Mouse (Mus musculus) cerebellum, adult 8-10 months (tissue): ENCODE results near the gene Frmpd2.

ENCODE experiments used
- DNase-seq: peaks from one replicate; pipeline ENCODE4 v3.0.0; 2022

The Frmpd2 gene

DNA sequence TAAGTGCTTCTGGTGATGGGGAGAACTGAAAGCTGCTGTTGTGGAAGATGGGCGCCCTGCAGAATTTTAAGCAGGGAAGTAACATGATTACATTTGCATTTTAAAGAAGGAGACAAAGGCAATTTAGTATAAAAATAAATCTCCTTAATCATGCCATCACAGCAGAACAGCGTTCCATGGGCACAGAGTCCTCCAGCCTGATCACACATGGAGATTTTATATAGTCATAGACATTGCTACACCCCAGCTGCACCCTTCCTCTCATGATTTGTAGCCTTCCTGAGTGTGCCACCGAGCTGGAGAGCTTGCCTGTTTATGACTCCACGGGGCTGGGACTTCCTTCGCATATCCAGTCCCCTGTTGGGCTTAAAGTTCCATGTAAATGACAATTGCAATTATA, 42.4 kb downstream of the Frmpd2 start:
- DNase-seq: no peak

DNA sequence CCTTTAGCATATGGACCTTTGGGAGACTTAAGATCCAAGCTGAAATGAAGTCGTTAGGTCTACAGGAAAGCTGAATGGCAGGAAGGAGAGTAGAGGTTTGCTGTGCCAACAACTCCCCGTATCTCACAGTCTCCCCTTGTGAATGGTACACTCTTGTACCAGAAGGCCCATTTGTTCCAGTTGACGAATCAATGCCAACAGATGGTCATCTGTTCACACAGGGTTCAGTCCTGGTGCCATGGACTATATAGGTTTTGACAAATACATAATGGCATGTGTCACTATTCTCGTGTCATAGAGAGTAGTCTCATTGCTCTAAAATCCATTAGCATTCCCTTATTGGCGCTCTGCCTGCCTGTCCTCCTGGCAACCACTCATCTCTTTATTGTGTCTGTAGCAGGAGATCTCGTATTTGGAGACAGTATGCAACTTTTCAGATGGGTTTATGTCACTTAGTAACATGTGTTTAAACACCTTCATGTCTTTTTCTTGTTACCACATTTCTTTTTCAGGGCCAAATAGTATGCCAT, 43.3 kb downstream of the Frmpd2 start:
- DNase-seq: no peak

DNA sequence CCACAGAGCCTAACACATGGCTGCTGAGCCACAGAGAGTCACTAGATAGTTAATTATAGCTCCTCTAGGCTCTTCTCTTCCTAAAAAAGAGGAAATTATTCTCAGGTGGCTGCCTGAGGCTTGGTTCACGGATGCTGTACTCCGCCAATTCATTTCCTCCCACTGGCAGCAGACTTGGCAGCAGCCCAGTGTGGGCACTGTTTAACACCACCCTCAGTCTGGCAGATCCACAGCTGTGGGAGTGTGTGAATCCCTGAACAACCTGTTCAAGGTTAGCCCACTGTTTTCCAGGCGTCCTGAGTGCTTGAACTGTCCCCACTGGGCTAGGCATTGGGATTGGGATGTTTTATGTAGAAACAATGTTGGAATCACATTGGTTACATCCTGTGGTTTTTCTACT, 50.0 kb downstream of the Frmpd2 start:
- peak; percentile 8 for DNase-seq

DNA sequence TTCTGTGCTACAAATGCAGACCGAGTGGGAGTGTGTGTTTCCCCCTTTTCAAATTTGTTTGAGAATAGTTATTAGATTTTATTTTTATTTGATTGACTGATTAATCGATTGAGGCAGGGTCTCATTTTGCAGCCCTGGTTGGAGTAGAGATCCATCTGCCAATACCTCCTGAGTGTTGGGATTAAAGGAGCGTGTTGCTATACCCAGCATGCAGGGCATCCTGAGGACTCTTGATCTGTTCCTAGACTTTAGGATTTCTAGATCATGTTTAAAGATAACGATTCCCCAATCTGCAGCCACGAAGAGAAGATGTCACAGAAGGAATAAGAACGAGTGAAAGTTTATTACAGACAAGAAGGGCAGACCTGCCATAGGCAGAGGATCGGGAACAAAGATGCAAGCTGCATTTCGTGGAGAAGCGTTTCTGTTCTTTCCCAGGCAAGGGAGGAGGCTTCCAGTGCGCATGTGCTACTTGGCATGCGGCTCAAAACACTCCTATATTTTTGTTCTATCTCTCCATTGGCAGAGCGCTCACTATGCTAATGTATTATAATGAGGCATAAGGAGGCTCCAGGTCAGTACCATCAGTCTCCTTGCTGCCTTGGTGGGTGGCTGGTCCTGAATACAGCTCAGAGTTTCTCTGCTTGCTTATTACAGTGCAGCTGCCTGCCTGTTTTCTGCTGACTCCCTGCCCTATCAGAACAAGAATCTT, 53.9 kb downstream of the Frmpd2 start:
- DNase-seq: no peak

DNA sequence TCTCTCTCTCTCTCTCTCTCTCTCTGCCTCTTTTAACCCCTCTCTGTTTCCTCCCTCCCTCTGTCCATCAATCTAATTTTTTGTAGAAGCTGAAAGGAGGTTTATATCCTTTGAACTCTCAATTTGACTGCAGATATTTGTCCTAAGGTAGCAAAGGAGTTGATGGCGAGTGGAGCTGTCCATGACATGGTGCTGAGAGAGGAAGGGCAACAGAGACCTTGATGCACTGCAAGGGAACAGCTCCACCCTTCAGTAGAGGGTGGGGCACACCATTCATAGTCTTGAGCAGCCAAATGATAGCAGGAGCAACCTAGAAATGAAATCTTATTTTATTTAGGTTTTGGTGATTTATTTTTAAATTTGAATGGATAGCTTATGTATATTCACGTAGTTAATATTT, 55.1 kb downstream of the Frmpd2 start:
- DNase-seq: no peak

DNA sequence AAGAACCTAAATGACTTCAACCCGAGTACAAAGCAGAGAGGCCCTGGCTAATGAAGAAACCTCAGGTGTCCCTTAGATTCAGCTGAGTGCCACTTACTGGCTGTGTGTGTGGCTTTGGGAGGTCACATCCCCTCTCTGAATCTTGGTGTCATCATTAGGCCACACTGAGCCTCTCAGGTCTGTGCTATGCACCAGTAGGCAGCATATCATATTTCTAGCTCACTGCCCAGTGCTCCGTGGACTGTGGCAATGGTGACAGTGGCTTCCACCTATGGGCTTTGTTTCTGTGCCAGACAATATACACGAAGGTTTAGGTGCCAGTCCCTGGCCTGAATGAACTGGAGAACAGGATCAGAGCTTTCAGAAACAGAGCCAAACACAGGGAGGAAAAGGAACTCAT, 56.4 kb downstream of the Frmpd2 start:
- DNase-seq: no peak

DNA sequence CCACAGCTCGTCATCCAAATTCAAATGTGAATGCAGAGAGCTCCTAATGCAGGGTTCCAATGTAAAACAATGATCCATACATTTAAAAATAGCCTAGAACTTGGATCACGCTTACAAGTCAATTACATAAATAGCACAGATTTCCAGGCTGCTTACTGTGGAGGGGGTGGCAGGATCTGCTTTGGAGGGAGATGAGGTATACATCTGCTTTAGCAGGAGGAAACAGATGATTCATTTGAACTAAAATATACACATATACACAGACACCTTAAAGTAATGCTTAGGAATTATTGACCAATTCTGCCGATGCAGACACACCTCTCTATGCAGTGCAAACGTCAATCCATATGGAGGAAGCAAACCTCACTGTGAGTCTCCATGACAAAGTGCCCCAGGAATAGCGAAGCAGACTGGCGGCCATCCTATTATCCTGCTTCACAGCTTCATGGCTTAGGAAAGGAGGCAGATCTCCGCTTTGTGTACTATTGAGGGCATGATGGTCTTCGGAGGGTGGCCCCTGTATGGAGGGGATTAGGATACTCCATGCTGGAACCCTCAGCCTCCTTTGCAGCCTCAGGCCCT, 59.9 kb downstream of the Frmpd2 start:
- no peak for DNase-seq

DNA sequence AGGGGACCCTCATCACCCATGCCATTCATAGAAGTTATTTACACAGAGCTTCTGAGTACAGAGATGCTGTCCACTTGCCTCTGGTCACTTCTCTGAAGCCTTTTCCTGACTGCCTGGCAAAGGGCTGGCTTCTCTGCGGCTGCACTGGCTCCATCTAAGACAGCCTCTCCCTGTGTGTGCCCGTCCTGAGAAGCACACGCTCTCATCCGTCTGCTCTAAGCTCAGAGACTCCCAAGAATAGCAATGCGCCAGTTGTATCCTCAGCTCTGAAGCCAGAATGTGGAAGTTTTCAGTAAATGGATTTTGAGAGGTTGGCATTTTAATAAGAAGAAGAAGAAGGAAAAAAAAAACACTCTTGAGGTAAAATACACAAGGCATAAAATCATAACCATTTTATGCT, 61.3 kb downstream of the Frmpd2 start:
- DNase-seq: no peak

DNA sequence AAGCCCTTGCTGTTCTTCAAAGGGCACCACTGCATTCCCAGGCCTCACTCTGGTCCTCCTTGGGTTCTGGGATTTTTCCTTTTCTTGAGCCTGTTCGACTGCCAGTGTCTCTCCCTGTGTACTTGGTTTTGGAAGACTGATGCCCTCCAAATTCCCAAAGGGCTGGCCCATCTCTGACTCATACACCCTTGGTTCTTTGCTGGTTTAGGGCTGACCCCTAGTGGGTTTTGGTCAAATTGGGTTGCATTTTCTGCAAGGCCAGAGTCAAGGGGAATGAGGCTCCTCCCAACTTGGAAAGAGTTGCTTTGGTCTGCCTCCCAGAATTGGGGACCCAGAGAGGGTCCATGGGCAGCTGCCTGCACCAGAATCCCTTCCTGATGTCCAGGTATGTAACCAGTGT, 62.0 kb downstream of the Frmpd2 start:
- no peak for DNase-seq

DNA sequence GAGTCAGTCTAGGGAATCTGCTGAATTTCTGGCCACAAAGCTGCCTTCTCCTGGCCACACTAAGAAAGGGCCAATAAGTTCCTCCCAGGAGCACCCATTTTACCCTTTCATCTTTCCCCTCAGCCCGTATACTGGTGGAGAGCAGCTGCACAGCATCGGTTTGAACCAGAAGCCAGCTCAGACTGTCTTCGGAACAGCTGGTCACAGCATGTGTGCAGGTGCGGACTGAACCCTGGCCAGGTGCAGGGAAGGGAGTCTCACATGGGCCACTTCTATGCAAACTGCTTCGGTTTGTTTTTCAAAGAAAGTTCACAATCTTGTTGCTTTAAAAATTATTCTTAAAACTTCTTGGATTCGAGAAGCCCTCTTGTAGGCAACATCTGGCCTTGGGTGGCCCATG, 63.8 kb downstream of the Frmpd2 start:
- no peak for DNase-seq

DNA sequence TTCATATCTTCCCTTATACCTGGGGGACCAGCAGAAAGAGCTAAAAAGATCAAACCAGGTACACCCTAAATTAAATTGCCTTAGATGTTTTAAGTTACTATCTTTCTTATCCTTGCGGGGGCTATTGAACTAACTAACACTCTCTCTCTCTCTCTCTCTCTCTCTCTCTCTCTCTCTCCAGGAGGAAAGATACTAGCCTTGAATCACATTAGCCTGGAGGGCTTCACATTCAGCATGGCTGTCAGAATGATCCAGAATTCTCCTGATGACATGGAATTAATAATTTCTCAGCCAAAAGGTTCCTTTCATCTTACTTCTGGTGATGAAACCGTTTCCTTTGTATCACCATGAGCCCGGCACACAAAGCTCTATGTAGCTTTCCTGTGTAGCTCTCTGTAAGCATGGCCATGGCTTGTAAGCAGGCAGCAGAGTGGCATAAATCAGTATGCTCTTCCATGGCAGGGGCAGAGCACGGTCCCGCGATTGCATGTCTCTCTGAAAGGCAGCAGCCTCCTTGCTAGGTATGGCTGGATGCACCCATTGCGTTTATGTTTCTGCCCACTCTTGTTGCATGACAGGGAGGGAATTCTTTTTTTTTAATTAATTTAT, 68.2 kb downstream of the Frmpd2 start:
- DNase-seq: no peak

DNA sequence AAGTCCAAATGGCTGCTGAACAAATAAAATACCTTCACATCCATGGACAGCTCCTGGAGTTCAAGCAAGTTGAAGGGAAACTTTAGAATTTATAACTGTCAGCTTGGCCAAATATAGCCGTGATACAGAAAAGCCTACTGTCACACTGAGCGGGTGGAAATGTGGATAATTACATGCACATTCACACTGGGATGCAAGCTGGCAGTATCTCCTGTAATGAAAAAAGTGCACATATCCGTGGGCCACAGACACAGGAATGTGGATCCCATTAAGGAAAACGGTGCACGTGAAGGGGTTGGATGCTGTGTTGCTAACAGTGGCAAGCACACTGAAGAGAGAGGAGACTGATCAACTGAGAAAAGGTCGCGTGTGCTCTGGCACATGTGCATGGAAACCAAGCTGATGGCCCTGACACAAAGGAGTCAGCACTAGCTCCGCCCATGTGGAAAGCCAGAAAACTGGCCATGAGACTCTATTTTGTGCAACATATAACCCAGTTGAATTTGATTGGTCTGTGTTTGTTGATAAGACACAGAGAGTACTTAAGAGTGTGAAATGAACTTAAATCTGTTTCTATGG, 74.2 kb downstream of the Frmpd2 start:
- DNase-seq: no peak

DNA sequence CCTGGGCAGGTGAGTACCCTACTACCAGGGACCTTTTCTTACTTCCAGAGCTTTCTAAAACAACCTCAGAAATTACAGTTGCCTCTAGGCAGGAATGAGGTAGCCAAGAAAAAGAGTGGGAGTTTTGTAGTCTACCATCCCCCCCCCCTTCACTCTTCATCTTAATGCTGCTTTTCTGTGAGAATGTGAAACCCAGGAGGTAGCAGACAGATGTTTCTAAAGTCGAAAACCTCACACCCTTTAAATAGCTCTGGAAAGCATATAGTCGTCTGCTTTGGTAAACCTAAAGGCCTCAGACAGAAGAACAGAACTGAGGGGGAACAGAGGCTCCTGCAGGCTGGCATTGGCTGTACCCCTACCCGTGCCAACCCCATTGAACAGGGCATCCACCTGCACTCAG, 77.2 kb downstream of the Frmpd2 start:
- no peak for DNase-seq

DNA sequence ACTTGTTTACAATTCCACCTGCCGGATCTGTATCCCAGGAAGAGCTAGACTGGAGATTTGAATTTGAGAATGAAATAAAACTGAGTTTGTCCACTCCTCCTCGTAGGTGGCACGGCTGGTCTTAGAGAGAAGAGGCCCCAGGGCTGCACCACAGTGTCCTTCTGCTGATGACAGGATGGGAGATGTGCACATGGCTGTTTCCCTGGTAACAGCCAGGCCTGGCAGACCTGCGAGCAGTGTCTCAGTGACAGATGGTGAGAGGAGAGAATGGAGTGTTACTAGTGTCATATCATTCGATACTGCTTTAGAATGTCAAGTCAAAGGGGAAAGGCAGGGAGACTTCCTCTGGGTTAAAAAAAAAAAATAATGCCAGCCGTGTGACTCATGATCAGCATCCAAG, 78.4 kb downstream of the Frmpd2 start:
- peak; percentile 60 for DNase-seq

DNA sequence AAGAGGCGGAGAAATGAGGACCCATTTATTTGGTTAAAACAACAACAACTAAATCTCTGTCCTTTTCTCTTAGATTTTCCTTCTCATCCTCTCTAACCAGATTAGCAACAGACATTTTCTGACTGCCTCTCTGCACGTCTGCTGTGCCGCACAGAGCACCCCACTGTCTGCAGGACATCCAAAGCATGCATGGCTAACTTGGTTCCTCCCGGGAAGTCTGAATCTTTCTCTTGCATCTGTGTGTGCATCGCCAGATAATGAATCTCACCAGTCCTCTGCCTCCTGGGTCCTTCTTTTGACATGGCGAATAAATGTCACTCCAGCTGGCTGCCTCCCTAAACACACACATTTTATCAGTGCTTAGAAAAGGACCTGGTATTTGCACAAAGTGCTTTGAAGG, 99.2 kb downstream of the Frmpd2 start:
- no peak for DNase-seq

DNA sequence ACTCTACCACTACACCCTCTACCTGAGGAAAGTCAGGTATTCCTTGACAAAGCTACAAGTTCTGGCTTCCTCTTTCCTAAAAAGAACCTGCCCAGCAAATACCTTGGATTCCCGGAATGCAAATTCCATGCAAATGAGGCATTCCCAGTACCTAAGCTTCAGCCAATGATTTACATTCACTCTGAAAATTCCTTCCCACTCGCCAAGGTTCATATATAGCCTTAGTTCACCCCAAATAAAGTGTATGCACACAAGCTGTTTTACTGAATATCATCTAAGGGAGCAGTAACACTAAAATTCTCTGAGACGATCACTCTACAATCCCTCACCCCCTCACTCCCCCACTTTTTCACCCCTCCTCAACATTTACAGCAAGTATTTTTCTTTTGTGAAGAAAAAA, 102.1 kb downstream of the Frmpd2 start:
- no peak for DNase-seq

DNA sequence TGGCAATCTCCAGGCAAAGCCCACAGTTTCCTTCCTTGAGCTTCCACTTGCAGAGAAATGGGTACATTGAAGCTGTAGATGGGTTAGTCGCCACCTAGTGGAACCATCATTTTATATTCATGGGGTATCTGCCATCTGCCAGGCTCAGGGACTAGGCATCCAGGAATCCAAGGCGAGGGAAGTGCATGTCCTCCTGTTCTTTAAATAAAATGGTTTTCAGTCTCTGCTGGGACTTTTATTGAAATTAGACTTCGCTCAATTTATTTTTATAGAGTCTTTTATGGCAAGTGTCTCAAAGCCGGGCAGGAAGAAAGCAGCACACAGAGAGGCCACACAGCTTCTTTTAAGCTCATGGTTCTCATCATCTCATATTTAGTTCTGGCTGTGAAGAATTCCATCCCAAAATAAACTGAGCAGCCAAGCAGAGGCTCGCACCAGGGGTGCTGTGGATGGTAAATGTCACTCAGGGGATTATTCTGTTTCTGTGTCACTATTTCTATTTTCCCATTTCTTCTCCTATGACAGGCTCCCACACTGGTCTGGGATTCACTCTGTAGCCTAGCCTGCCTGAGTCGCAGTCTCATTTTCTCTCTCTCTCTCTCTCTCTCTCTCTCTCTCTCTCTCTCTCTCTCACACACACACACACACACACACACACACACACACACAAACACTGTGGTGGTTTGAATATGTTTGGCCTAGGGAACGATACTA, 108.4 kb downstream of the Frmpd2 start:
- no peak for DNase-seq

DNA sequence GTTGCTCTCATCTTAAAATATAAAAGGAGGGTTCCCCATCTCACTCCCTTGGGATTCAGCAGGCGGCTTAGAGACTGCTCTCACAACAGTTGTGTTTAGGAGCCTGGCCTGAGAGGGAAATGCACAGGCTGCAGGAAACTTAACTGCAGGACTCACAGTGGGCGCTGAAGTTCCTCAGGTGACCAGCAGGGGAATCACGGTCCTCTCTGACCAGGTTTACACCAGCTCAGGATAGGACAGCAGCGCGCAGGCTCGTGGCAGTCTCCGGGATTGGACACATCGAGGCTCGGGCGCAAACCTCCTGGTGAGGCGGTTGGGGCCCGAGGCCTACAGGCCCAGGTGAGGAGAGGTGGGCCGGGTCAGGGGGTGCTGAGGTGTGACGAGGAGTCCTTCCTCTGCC, 117.5 kb downstream of the Frmpd2 start, which contains the start of gene Ptpn20:
Ptpn20 (plus strand) TSS at position 257 of the 400 bp plus-strand sequence.
- DNase-seq: no peak

DNA sequence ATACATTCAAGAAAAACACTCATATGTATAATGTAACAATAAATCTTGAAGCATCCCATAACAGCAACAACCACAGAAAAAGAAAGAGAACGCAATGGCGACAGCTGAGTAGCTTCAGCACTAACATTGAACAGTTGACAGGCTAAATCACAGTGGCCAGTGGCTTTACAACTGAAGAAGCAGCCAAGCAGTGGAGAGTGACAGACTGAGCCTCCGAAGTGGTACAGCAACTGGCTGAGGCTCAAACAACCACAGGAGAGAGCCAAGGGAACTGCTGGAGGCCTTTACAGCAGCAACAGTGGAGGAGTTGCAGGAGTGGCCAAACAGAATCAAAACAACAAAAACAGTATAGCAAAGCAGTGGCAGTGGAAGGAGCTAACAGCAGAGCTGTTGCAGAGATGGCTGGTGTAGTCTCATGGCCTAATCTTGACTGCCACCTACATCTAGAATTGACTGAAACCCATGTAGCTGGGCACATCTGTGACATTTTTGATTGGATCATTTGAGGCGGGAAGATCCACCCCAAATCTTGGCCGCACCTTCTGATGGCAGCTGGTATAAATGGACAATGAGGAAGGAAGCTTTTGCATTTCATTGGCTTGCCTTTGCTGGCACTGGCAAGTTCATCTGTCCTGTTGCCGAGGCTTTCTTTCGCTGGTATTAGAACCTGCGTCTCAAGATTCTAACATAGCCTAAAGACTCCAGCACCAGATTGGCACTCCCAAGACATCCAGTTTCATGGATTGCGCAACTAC, 127.1 kb downstream of the Frmpd2 start:
- DNase-seq: no peak

DNA sequence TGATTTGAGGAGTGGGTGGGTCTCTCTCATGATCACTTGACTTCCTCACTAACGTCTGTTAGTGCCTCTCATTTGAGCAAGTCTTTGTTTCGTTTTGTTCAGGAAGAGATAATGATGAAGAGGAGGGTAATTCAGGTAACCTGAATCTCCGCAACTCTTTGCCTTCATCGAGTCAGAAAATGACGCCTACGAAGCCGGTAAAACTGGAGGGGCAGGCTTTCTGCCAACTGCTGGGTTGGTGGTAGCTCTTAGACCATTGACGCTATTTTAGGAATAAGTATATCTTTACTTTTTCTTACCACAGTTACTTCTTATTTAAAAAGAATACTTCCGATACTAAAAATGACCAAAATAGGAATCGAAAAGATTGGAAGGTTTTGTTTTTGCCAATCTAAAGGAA, 135.9 kb downstream of the Frmpd2 start:
- no peak for DNase-seq
